Mouse (Mus musculus) cerebellum, adult 2 months (tissue): ENCODE data around the gene Rpap1. TPM values are rescaled to one million over a fixed set of nuclear protein-coding genes. Genes with fewer than 3 reads are reported as not detected.
"Not testable (repeated sequence)": the region's sequence is repeated elsewhere in the genome, so short reads cannot be mapped to it uniquely, and the experiment has no call there.

Experiments
- DNase-seq, 2 experiments: peaks; one replicate each; pipeline ENCODE4 v3.0.0; 2021
- H3K27ac ChIP-seq: fragments of 200-500 bp; 2 replicates; pipeline ENCODE4 v1.5.1; 2012; ENCODE audit warnings: low read length, control low read depth, inconsistent platforms; ENCODE audit not compliant: insufficient read depth
- H3K27me3 ChIP-seq: fragments of 200-500 bp; 2 replicates; pipeline ENCODE4 v1.6.1; 2012; ENCODE audit warnings: inconsistent platforms, mild to moderate bottlenecking, low read length, moderate library complexity; ENCODE audit not compliant: control insufficient read depth, insufficient read depth
- H3K4me1 ChIP-seq: fragments of 200-500 bp; 2 replicates; pipeline ENCODE4 v1.6.1; 2011; ENCODE audit warnings: low read length; ENCODE audit not compliant: control insufficient read depth, insufficient read depth
- H3K4me3 ChIP-seq: fragments of 200-500 bp; replicated peaks from 2 replicates; pipeline ENCODE3; 2011; ENCODE audit warnings: mild to moderate bottlenecking, low read depth, low read length, control low read depth; ENCODE audit not compliant: insufficient read depth
- CTCF ChIP-seq: fragments of 200-500 bp; IDR thresholded peaks from 2 replicates; pipeline ENCODE4 v1.5.1; 2011; ENCODE audit warnings: low read depth, mild to moderate bottlenecking, control low read depth, low read length, moderate library complexity, borderline replicate concordance; ENCODE audit not compliant: insufficient read depth
- POLR2A ChIP-seq: fragments of 200-500 bp; IDR thresholded peaks from 2 replicates; pipeline ENCODE4 v1.6.1; 2011; ENCODE audit warnings: low read length, control low read depth, borderline replicate concordance; ENCODE audit not compliant: insufficient read depth
- WGBS: fragments of 180-500 bp; shearing (Covaris S2); methylation state at CpG from one replicate; pipeline ENCODE4 v1.1.7; 2018; 5-methylcytosine and 5-hydroxymethylcytosine counted together
- polyA plus RNA-seq: library from polyadenylated mRNA; depleted of rRNA; stranded (reverse); fragments of >200 nt; gene quantifications from 2 replicates; pipeline ENCODE4 v1.2.3, GENCODE M21; 2012; rRNA removed

The Rpap1 gene
- polyA plus RNA-seq, 1 experiment: 15.9 TPM

DNA sequence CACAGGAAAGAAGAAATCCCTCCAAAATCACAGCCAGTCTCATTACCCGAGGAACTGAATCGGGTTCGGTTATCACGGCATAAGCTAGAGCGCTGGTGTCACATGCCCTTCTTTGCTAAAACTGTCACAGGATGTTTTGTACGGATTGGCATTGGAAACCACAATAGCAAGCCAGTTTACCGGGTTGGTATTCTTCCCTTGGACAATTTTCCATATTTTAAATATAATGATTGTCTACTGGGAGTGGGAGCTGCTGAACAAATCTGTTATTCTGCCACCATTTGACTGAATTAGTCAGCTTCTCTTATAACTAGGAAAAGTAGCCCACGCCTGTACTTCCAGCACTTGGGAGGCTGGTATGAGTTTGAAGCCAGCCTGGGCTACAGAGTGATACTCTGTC, 66.3 kb downstream of the Rpap1 start:
- no peak for DNase-seq
- WGBS: 96% methylated on average over 8 of the region's 8 CpGs

DNA sequence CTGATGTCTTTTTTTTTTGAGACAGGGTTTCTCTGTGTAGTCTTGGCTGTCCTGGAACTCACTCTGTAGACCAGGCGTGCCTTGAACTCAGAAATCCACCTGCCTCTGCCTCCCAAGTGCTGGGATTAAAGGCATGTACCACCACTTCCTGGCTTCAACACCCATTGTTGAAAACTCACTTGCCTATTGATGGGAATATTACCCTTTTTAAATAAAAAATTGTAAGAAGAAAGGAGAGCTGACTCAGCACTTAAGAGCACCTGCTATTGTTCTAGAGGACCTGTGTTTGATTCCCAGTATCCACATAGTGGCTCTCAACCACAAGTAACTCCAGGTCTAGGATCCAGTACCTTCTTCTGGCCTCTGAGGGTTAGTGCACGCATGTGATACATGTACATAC, 71.5 kb downstream of the Rpap1 start:
- DNase-seq, H3K27ac ChIP-seq, H3K27me3 ChIP-seq, H3K4me3 ChIP-seq, H3K4me1 ChIP-seq: not testable (repeated sequence)
- WGBS: 98% methylated on average over 2 of the region's 2 CpGs

More for the DNA sequence above, 66.3 kb downstream of the Rpap1 start:
- Histone ChIP-seq H3K4me3 (no peak overlapping the region), H3K27me3 (no peaks in the 10 kb centered on the region), H3K27ac (no peak overlapping the region), H3K4me1 (no peaks in the 10 kb centered on the region)
- TF ChIP-seq POLR2A (no peak), CTCF (no peak)

Other genes with a start within 250 kb of the Rpap1 start
- gene Exd1, start 239.9 kb downstream of the Rpap1 start, polyA plus RNA-seq: 0.90 and 1.2 TPM in 2 replicates
- 126 and 142 TPM in 2 replicates for gene Chp1, start 239.8 kb downstream of the Rpap1 start, polyA plus RNA-seq
- gene Nusap1, start 169.2 kb downstream of the Rpap1 start, polyA plus RNA-seq: 0.32 and 0.39 TPM in 2 replicates
- 0.39 and 0.41 TPM in 2 replicates for gene Oip5, start 169.1 kb downstream of the Rpap1 start, polyA plus RNA-seq
- gene Ndufaf1, start 124.7 kb downstream of the Rpap1 start, polyA plus RNA-seq: 24.7 and 28.0 TPM in 2 replicates
- gene Rtf1, start 112.5 kb downstream of the Rpap1 start, polyA plus RNA-seq: 29.5 and 32.5 TPM in 2 replicates
- gene Itpka, start 45.2 kb downstream of the Rpap1 start, polyA plus RNA-seq: 65.2 and 78.5 TPM in 2 replicates
- 16.5 and 19.1 TPM in 2 replicates for gene Ltk, start 27.1 kb downstream of the Rpap1 start, polyA plus RNA-seq
- 150 and 154 TPM in 2 replicates for gene Tyro3, start 10.2 kb upstream of the Rpap1 start, polyA plus RNA-seq
- gene Mga, start 109.7 kb upstream of the Rpap1 start, polyA plus RNA-seq: 22.8 and 24.9 TPM in 2 replicates
- gene Mapkbp1, start 185.2 kb upstream of the Rpap1 start, polyA plus RNA-seq: 37.6 and 42.2 TPM in 2 replicates
- gene Jmjd7, start 239.9 kb upstream of the Rpap1 start, polyA plus RNA-seq: 11.2 and 11.9 TPM in 2 replicates
- 9.0 and 10.8 TPM in 2 replicates for gene Gm28042, start 240.0 kb upstream of the Rpap1 start, polyA plus RNA-seq
- gene Pla2g4b, start 245.9 kb upstream of the Rpap1 start, polyA plus RNA-seq: 12.9 and 16.9 TPM in 2 replicates